Mouse (Mus musculus): ENCODE results near the gene Madcam1. TPM values are rescaled to one million over a fixed set of nuclear protein-coding genes. Genes with fewer than 3 reads are reported as not detected.

The Madcam1 gene
- total and polyA plus RNA-seq, 3 experiments: 61.9 to 171 (median 110) TPM

- no peaks in the 10 kb centered on the region for H3K9me3 ChIP-seq (replicated peaks; ENCODE audit: low read length)
- no peaks in the 10 kb centered on the region for H3K36me3 ChIP-seq (replicated peaks in 1 of 2; ENCODE audit: control insufficient read depth in 1 of 2, insufficient read depth in 1 of 2, low read length in 1 of 2)
- in situ Hi-C loops (cut with MboI; ENCODE audit: low pct_ligation_motif_present, low pct_unique_long_range_greater_than_20kb, low sequenced_read_pairs) (loop anchor here (5.0 kb wide), 1 partner anchor 48 kb away; no protein-coding TSS in a partner anchor), dilution Hi-C loops (cut with MboI; ENCODE audit: extremely low pct_ligation_motif_present, extremely low pct_unique_long_range_greater_than_20kb, low sequenced_read_pairs) (no loop called here)
- H3K27me3 ChIP-seq (replicated peaks): peaks cover 60% of the 10 kb centered on the region
- TF ChIP-seq HCFC1 (IDR thresholded peaks at IDR 0.05; ENCODE audit: low read depth, low read length): no peak
- H3K4me3 ChIP-seq (replicated peaks in 1 of 3; ENCODE audit: low read depth in 2 of 3, low read length in 2 of 3, poor library complexity in 1 of 3): no peak within 1 kb of the TSS
- no peak for DNase-seq (ENCODE audit: extremely low read depth)
- no peak within 1 kb of the TSS for H3K27ac ChIP-seq (ENCODE audit: insufficient read depth, low read depth)
- H3K9ac ChIP-seq (ENCODE audit: insufficient read depth, low read depth): no peak within 1 kb of the TSS
- H3K4me2 ChIP-seq (ENCODE audit: insufficient read depth, low read depth, poor library complexity, severe bottlenecking): no peak within 1 kb of the TSS
- H3K79me2 ChIP-seq (replicated peaks; ENCODE audit: control insufficient read depth, extremely low read depth, insufficient read depth, poor library complexity, severe bottlenecking): no peaks in the 10 kb centered on the region
- H3K4me1 ChIP-seq (ENCODE audit: control insufficient read depth in 1 of 2, insufficient read depth in 2 of 2): no peaks in the 10 kb centered on the region
Measured at GRCm38 (mm10) chr10:79645711-79646110, 18.6 kb upstream of the Madcam1 start, which contains the start of gene Odf3l2. Odf3l2 (minus strand) TSS chr10:79645738.

GRCm38 (mm10) chr10:79649070-79649751, 15.1 kb upstream of the Madcam1 start:
- Histone ChIP-seq H3K36me3 (replicated peaks in 1 of 2; ENCODE audit: control insufficient read depth in 1 of 2, insufficient read depth in 1 of 2, low read length in 1 of 2) (no peaks in the 10 kb centered on the region), H3K4me3 (replicated peaks in 1 of 3; ENCODE audit: low read depth in 2 of 3, low read length in 2 of 3, poor library complexity in 1 of 3) (no peak overlapping the region), H3K9me3 (replicated peaks; ENCODE audit: low read length) (peaks cover 4% of the 10 kb centered on the region), H3K4me1 (ENCODE audit: control insufficient read depth in 1 of 2, insufficient read depth in 2 of 2) (no peaks in the 10 kb centered on the region), H3K9ac (ENCODE audit: insufficient read depth, low read depth) (no peak overlapping the region), H3K27ac (ENCODE audit: insufficient read depth, low read depth) (no peak overlapping the region), H3K27me3 (replicated peaks) (peaks cover 70% of the 10 kb centered on the region), H3K79me2 (replicated peaks; ENCODE audit: control insufficient read depth, extremely low read depth, insufficient read depth, poor library complexity, severe bottlenecking) (no peaks in the 10 kb centered on the region), H3K4me2 (ENCODE audit: insufficient read depth, low read depth, poor library complexity, severe bottlenecking) (no peak overlapping the region)
- in situ Hi-C loops (cut with MboI; ENCODE audit: low pct_ligation_motif_present, low pct_unique_long_range_greater_than_20kb, low sequenced_read_pairs): loop anchor here (5.0 kb wide), 1 partner anchor 52 kb away; no protein-coding TSS in a partner anchor
- DNase-seq (ENCODE audit: extremely low read depth): peak; percentile 81
- TF ChIP-seq JUN (IDR thresholded peaks at IDR 0.05; ENCODE audit: insufficient read depth, low read depth, low read length) (no peak), SMC3 (IDR thresholded peaks at IDR 0.05; ENCODE audit: low read depth, low read length) (peak; percentile 95), CTCF (conservative IDR thresholded peaks at IDR 0.05 in 1 of 2, IDR thresholded peaks at IDR 0.05 in 1 of 2; ENCODE audit: low read depth in 2 of 2, low read length in 2 of 2) (peak; percentile 64 to 91), RAD21 (IDR thresholded peaks at IDR 0.05; ENCODE audit: low read depth, low read length) (peak; percentile 60)
- dilution Hi-C loops (cut with MboI; ENCODE audit: extremely low pct_ligation_motif_present, extremely low pct_unique_long_range_greater_than_20kb, low sequenced_read_pairs): no loop called here

GRCm38 (mm10) chr10:79652789-79653188, 11.6 kb upstream of the Madcam1 start:
- Histone ChIP-seq H3K27me3 (replicated peaks) (peaks cover 61% of the 10 kb centered on the region), H3K4me1 (ENCODE audit: control insufficient read depth in 1 of 2, insufficient read depth in 2 of 2) (no peaks in the 10 kb centered on the region), H3K79me2 (replicated peaks; ENCODE audit: control insufficient read depth, extremely low read depth, insufficient read depth, poor library complexity, severe bottlenecking) (no peaks in the 10 kb centered on the region), H3K4me2 (ENCODE audit: insufficient read depth, low read depth, poor library complexity, severe bottlenecking) (no peak overlapping the region), H3K4me3 (replicated peaks in 1 of 3; ENCODE audit: low read depth in 2 of 3, low read length in 2 of 3, poor library complexity in 1 of 3) (no peak overlapping the region), H3K9me3 (replicated peaks; ENCODE audit: low read length) (peaks cover 4% of the 10 kb centered on the region), H3K36me3 (replicated peaks in 1 of 2; ENCODE audit: control insufficient read depth in 1 of 2, insufficient read depth in 1 of 2, low read length in 1 of 2) (no peaks in the 10 kb centered on the region), H3K9ac (ENCODE audit: insufficient read depth, low read depth) (no peak overlapping the region), H3K27ac (ENCODE audit: insufficient read depth, low read depth) (no peak overlapping the region)
- in situ Hi-C loops (cut with MboI; ENCODE audit: low pct_ligation_motif_present, low pct_unique_long_range_greater_than_20kb, low sequenced_read_pairs) (no loop called here), dilution Hi-C loops (cut with MboI; ENCODE audit: extremely low pct_ligation_motif_present, extremely low pct_unique_long_range_greater_than_20kb, low sequenced_read_pairs) (no loop called here)
- DNase-seq (ENCODE audit: extremely low read depth): no peak
- TF ChIP-seq POLR2AphosphoS2 (IDR thresholded peaks at IDR 0.05; ENCODE audit: low read depth, low read length): no peak
- TF ChIP-seq IRF4 (IDR thresholded peaks at IDR 0.05; ENCODE audit: low read depth, low read length): no peak
- no peak for TF ChIP-seq TCF12 (IDR thresholded peaks at IDR 0.05; ENCODE audit: low read depth, low read length)
- TF ChIP-seq UBTF (IDR thresholded peaks at IDR 0.05; ENCODE audit: low read depth, low read length): no peak
- no peak for TF ChIP-seq ZNF384 (IDR thresholded peaks at IDR 0.05; ENCODE audit: low read depth, low read length)
- TF ChIP-seq MAX (IDR thresholded peaks at IDR 0.05; ENCODE audit: low read length): no peak
- no peak for TF ChIP-seq JUND (conservative IDR thresholded peaks at IDR 0.05; ENCODE audit: low read depth, low read length)
- no peak for TF ChIP-seq NRF1 (IDR thresholded peaks at IDR 0.05; ENCODE audit: low read depth, low read length)
- TF ChIP-seq MEF2A (IDR thresholded peaks at IDR 0.05; ENCODE audit: borderline replicate concordance, low read depth, low read length): no peak
- TF ChIP-seq BHLHE40 (IDR thresholded peaks at IDR 0.05; ENCODE audit: low read depth, low read length): no peak
- TF ChIP-seq ELF1 (IDR thresholded peaks at IDR 0.05; ENCODE audit: low read depth, low read length): no peak
- no peak for TF ChIP-seq PAX5 (IDR thresholded peaks at IDR 0.05; ENCODE audit: low read length)
- no peak for TF ChIP-seq MAFK (IDR thresholded peaks at IDR 0.05; ENCODE audit: insufficient replicate concordance, low read length)
- no peak for TF ChIP-seq CHD1 (IDR thresholded peaks at IDR 0.05; ENCODE audit: low read depth, low read length)
- no peak for TF ChIP-seq RCOR1 (conservative IDR thresholded peaks at IDR 0.05; ENCODE audit: low read depth, low read length)
- TF ChIP-seq JUN (IDR thresholded peaks at IDR 0.05; ENCODE audit: insufficient read depth, low read depth, low read length): no peak
